Mouse (Mus musculus) NIH3T3 (cell line): ENCODE results near the gene Hoxb4.
A peak's percentile ranks its signal among the peaks of the same experiment; 100 is the strongest.

Experiments
- DNase-seq: peaks from one replicate; pipeline ENCODE4 v3.0.0-alpha.2; 2012; ENCODE audit warnings: low read depth

The Hoxb4 gene

DNA sequence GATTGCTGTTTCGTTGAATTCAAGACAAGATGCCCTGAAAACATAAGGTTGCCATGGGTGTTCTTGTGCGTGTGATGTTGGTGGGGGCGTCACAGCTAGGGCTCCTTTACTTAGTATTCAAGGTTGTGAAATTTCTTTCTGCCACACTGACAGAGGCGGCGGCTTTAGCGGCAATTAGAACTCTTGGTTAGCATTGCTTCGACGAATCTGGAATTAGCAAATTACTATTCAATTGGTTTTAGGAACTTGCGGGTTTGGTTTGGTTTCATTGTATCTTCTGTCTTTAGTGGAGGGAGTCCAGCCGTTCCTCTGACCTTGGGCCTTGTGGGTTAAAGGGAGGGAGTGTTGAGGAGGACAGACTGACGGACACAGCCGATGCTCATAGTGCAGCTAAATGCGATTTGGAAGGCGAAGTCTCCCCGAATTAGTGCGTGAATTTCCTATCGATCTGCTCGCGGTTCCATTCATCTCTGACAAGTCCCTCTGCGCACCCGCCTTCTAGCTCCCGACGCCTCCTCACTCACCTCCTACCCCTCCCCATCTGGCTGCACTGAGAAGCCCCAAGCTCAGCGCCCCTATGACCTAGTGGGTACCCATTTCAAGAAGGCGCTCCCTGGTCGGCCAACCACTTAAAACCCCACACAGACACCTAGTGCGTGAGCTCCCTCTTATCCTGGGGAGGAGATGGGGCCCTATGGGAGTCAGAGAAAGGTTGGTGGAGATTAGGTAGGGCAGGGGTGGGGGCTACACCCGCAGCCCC lies at the start of gene Hoxb4:
Hoxb4 (plus strand) TSS at position 660 of the 760 bp plus-strand sequence.
- DNase-seq, result no peak

DNA sequence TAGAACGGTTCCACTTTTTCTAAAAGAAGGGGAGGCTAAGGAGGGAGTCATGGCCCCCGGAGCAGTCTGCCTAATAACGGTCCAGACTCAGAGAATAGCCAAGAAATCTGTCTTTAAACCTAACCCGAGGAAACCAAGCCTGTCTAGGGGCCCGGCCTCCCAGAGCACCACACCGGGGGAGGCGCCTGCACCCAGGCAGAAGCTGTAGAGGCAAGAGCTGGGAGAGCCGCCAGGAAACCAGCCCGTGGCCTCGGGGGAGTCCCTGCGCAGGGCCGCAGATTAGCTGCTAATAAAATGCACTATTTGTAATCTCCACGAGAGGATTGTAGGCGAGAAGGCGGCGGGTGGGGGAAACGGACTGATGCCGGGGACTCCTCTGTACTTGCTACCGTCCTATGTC lies 48.2 kb upstream of the Hoxb4 start:
- peak; percentile 20 for DNase-seq

- DNase-seq, result peak; percentile 11
Measured at GRCm38 (mm10) chr11:96270996-96271540, 47.0 kb upstream of the Hoxb4 start, which contains the start of gene Hoxb9. TSS of gene Hoxb9 (plus strand) at chr11:96271457.

DNA sequence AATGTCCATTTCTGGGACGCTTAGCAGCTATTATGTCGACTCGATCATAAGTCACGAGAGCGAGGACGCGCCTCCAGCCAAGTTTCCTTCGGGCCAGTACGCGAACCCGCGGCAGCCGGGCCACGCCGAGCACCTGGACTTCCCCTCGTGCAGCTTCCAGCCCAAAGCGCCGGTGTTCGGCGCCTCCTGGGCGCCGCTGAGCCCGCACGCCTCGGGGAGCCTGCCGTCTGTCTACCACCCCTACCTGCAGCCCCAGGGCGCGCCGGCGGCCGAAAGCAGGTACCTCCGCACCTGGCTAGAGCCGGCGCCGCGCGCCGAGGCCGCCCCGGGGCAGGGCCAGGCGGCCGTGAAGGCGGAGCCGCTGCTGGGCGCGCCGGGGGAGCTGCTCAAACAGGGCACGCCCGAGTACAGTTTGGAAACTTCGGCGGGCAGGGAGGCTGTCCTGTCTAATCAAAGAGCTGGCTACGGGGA lies 46.5 kb upstream of the Hoxb4 start:
- DNase-seq, result no peak

DNA sequence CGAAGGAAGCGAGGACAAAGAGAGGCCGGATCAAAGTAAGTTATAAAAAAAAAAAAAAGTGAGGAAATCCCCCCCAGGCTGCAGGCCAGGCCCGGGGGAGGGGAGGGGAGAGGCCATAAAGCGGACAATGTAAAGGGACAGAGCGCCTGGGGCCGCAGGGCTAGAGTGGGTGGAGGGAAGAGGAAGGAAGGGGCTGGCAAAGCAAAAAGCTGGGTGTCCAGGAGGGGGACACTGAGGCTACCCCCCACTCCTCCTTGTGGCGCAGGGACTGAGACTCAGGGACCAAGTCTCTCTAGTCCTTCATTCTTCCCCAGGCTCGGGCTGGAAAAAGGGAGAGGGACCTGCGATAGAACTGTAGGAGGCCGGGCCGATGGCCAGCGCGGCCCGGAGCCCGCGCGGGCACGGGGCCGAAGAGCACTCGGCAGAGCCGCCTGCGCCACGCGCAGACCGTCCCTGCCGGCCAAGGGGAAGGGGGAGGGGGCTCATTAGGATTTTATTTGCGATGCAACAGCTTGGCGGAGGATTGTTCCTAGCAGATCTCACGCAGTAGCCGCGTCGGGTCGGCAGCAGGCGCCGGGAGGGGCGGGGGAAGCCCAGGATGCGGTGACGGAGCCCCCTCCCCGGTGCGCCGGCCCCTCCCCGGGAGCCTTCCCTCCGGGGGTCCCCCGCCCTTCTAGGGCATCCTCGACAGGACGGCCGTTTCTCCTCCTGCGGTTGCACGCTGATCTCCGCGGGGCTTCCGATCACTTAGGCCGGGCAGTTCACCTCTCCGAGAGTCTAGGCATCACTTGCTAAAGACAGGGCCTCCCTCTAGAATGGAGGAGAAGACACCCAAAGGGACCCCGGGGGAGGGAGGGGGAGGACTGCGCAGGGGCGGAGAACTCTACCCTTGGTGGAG lies 45.8 kb upstream of the Hoxb4 start:
- no peak for DNase-seq

DNA sequence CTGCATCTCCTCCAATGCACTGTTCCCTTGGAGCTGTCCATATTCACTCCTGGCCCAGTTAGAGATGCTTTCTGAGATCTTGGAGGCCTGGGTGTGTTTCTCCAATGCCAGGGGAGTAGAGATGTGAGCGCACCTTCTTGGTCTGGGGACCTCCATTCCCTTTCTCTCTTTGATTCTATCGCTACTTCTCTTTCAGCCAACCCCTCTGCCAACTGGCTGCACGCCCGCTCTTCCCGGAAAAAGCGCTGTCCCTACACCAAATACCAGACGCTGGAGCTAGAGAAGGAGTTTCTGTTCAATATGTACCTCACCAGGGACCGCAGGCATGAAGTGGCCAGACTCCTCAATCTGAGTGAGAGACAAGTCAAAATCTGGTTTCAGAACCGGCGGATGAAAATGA lies 43.6 kb upstream of the Hoxb4 start:
- DNase-seq, result no peak

DNA sequence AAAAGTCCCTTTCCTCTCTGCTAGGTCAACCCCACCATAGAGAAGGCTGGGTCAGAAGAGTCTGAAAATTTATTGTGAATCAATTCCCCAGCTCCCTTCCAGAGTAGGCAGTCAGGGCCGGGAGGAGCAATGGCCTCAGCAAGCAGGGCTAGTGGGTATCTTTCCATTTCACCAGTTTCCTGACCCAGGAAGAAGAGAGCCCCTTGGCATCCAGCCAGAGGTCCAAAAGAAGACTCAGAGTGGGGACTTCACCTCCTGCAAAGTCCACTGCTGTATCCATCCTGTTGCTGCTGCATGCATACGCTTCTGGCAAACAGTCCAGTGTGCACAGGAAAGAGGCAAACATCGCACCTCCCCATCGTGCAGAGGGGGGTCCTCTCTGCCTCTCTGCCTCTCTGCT lies 42.2 kb upstream of the Hoxb4 start:
- no peak for DNase-seq

- DNase-seq, result no peak
Measured at GRCm38 (mm10) chr11:96277151-96278044, 40.7 kb upstream of the Hoxb4 start.

GRCm38 (mm10) chr11:96278324-96278723 lies 39.7 kb upstream of the Hoxb4 start:
- no peak for DNase-seq

DNA sequence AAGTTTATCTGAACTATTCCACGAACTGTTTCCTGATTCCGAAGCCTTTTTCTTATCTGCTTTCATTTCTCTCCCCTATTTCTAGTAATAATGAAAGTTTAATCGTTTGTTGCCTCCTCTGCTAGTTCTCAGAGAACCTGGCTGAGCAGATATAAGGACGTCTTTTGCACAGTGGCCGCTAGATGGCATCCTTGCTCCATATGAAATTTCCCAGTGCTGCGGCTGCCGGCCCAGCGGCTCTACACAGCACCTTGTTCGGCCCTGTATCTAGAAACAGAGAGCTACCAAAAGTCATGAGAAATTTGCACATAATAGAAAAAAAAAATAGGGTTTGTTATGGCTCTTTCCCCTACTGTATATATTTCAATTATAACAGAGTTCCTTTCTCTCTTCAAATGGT lies 39.3 kb upstream of the Hoxb4 start:
- peak; percentile 91 for DNase-seq

GRCm38 (mm10) chr11:96279421-96280233 lies 38.4 kb upstream of the Hoxb4 start:
- no peak for DNase-seq

DNA sequence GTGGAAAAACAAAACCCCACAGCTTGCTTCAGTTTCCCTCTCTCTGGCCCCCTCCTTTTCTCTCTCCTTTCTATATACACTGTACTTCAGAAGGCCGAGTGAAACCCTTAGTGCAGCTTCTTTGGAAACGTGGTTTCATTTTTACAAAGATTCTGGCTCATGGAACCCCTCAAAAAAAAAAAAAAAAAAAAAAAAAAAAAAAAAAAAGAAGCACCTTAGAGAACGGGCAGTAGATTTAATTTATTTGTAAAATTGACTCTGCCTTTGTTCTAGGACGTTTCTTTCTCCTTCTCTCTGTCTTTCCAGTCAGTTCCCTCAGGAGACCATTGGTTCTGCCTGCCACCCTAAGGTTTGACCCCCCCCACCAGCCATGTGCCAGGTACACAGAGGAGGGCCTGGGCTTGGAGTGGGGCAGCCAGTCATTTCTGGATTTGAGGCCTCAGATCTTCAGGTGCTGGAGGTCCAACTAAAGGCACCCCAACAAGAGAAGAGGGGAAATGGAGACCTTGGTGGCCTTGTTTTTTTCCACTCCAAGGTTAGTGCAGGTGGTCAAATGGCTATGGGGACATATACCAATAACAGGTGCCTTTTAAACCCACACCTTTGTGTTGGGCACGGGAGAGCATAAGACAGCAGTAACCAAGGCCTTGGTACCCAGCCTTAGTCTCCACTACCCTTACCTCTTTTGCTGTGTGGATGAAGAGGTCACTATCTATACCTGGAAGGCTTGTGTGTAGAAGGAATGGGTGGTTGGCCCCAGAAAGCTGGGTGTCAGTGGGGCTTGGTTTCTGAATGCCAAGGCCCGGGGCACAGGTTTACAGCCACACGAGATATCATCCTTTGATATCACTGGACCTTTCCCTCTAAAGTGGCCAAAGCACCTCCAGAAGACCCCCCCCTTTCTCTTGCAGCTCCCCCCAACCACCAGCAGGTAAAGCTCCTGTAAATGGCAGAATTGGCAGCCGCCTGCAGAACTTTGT lies 37.4 kb upstream of the Hoxb4 start:
- DNase-seq, result no peak

DNA sequence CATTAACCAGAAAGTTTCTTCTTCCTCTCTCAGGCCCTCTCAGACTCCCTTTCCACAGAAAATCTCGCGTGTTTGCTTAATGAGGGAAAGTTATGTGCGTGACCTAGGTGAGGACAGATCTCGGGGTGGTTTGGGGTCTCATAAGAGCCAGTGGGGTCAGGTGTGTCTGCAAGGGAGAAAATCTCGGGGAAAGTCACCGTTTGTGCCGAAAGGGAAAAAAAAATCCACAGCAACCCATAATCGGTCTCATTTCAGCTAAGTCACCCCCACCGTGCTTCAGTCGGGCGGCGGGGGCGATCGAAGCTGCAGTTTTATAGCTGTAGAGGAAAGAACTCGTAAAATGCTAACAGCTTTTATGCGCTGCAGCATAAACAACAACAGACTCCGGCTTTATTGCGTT lies 36.7 kb upstream of the Hoxb4 start:
- no peak for DNase-seq

DNA sequence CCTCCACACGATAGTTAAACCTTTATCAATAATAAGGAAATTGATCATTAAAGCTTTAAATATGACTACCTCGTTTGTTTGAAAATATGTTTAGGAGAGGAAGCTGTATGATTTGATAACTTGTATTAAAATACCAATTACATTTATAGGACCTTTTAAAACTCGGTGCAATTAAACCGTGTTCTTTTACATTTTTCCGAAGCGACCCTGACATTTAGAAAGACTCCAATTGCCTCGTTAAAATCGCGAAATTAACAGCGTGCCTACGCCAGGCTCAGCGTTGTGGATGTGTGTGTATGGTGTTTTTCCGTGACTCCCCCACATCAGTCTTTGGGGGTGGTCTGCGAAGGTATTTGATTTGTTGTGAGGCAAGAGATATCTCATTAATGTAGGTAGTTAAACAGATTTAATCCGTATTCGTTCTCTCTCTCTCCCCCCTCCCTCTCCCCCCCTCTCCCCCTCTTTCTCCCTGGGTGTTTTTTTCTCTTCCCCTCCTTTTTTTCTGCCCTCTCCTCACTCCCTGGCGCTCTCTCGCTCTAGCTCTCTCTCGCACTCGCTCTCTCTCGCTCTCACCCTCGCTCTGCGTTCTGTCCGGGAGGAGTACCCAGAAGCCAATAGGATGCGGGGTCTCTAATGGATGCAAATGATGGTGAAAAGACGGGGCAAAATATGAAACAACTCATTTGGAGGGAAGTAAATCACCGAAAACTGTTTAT lies 36.1 kb upstream of the Hoxb4 start, which contains the start of gene Hoxb8:
Hoxb8 (plus strand) TSS at position 51 of the 716 bp plus-strand sequence.
- no peak for DNase-seq

DNA sequence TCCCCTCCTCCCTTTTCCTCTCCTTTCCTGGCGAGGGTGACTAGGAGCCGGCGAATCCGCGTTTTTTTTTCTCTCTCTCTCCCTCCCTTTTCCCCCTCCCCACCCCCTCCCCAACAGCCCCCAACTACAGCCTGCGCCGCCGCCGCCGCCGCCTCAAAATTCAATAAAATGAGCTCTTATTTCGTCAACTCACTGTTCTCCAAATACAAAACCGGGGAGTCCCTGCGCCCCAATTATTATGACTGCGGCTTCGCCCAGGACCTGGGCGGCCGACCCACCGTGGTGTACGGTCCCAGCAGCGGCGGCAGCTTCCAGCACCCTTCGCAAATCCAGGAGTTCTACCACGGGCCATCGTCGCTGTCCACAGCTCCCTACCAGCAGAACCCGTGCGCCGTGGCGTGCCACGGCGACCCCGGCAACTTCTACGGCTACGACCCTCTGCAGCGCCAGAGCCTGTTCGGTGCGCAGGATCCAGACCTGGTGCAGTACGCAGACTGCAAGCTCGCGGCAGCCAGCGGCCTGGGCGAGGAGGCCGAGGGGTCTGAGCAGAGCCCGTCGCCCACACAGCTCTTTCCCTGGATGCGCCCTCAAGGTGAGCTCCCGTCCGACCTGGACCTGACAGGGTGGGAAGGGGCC lies 35.2 kb upstream of the Hoxb4 start:
- no peak for DNase-seq

GRCm38 (mm10) chr11:96284041-96284749 lies 33.9 kb upstream of the Hoxb4 start:
- DNase-seq, result no peak
